Mouse (Mus musculus) lung, adult 18-20 months (tissue): ENCODE results near the gene Fbxo24.
A peak's percentile ranks its signal among the peaks of the same experiment; 100 is the strongest.
"Not testable (repeated sequence)": the region's sequence is repeated elsewhere in the genome, so short reads cannot be mapped to it uniquely, and the experiment has no call there.

Source experiments
- DNase-seq, 2 experiments: peaks; one replicate each; pipeline ENCODE4 v3.0.0; 2022; ENCODE audit warnings: mixed read lengths in 2 of 2

The Fbxo24 gene

DNA sequence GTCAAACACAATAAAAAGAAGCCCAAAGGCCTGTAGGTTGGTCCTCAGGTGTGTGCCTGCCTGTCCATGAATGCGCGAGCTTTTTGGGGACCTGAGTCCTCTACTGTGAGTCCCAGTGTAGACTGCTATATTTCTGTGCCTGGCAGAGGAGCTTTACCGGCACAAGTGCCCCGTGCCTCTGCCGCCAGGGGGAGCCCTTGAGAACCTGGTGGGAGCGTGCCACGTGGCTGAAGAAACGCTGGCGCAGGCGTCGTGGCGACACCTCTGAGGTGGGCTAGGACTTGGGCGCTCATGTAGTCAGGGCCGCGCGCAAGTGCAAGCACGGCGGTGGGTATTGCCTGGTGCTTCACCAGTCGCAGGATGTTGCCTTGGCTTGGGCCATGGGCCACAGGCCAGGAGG, 12.3 kb upstream of the Fbxo24 start, which contains the start of gene Sap25:
Sap25 (plus strand) TSS at position 281 of the 400 bp plus-strand sequence.
- DNase-seq = peak in 1 of 2 experiments; percentile 29

DNA sequence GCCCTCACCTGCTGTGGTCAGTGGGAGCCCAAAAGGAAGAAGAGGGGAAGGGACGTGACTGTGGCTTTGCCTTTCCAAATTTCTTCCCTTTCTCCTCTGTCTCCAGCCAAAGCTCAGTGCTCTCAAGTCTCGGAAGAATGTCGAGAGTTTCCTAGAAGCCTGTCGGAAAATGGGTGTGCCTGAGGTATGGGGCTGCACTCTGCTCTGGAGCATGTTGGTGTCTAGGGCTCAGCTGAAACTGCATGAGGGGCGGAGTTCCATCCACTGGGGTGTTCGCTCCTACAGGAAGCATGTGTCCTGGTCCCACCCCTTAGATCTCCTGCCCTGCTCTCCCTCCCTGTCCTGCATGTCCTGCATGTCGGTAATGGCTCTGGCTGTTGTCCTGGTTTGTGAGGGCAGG, 10.7 kb upstream of the Fbxo24 start:
- DNase-seq = peak; percentile 41 to 59

DNA sequence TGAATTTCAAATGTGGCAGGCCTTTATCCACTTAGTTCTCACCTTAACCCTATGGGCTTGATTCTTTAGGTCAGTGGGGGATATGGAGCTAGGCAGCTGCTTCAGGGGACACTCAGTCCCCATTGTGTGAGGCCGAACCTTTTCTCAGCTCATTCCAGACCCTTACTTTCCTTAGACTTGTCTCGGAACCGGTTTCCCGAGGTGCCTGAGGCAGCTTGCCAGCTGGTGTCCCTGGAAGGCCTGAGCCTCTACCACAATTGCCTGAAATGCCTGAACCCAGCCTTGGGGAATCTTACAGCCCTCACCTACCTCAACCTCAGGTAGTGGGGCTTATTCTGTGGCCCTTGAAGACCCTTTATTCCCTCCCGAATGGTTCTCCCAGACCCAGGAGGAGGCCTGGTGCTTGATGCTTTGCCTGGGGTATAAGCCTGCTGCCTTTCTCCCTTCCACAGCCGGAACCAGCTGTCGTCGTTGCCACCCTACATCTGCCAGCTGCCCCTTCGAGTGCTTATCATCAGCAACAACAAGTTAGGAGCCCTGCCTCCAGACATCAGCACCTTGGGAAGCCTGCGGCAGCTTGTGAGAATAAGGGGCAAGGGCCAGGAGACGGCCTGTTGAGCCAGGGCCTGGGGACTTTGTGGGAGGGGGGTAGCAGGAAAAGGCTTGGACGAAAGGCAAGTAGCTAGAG, 4.7 kb upstream of the Fbxo24 start:
- peak; percentile 80 to 89 for DNase-seq

DNA sequence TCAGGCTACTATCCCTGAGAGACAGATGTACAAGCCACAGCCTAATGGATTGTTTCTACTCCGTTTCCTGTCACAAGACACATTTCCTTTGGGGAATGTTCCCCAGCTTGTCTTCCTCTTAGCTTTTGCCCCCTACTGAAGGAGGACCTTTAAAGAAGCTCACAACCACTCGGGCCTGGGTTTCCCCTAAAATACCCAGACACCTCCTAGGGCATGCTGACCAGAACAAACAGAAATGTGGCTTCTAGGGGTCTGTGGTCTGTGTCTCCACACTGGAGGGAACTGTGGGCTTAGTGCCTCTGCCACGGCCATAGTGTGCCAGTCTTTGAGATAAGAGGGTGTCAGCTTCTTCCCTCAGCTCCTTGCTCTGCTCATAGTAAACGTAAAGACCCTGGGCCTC, 2.8 kb upstream of the Fbxo24 start:
- no peak for DNase-seq

DNA sequence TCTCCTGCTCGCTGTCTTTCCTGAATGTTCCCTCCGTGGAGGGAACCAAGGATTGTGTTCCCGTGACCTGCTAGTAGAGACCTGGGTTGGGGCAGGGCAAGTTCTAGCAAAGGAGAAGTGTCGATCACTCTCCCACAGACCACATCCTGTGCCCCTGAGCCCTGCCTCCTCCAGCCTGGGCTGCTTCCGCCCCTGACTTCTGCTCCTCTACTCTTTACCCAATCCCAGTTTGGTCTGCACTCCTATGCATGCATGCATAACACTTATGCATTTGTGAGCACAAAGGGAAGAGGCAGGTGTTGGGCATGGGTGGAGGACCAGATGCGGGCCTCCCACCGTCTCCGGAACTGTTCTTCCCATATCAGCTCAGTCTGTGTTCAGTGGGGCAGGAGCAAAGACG, 2.4 kb upstream of the Fbxo24 start:
- DNase-seq = peak; percentile 67 to 76

DNA sequence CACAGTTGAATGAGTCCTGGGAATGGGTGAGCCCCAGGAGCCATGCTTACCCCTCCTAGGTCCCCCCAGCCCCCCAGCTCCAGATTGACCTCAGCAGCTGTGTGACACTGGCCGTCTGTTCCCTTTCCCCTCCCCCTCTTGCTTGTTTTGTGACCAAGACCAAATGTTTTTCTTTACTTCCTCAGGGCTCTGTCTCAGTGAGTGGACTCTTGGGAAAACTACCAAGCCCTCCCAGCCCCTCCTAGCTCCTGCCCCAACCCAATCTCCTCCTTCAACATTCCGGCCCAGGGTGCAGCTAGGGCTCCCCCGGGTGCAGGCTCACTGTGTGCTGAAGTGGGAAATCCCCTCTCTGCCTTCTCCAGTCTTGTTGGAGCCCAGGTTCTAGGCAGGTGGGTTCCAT, 1.8 kb upstream of the Fbxo24 start:
- DNase-seq = peak; percentile 67 to 73

DNA sequence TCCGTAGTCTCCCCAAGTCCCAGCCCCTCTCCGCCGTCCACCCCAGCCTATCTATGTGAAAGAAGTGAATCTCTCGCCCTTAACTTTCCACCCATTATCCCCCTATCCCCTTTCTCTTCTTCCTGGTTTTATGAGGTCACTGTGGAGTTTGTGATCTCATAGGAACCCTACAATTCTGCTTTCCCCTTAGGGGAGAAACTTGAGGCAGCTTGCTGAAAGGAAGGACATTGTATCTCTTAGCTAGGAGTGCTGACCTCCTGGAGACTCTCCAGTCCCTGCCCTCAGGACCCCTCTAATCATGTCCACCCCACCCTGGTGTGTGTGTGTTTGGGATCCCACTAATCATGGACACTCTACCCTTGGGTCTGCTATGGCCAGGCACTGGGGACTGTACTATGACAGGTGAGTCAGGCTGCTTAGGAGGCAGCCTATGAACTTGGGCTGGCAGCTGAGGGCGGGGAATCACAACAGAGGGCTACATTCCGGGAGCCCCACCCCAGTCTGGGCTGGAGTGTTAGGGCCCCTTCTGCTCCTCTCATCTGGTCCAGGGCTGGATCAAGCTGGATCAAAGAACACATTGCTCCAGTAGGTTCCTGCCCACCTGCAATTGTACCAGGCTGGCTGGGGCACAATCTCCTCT, 1.2 kb upstream of the Fbxo24 start:
- peak; percentile 72 to 83 for DNase-seq

- peak; percentile 79 to 81 for DNase-seq
Observed at GRCm38 (mm10) chr5:137629306-137629721, 512 bp upstream of the Fbxo24 start.

- peak; percentile 59 for DNase-seq
Observed at GRCm38 (mm10) chr5:137627991-137628390, 811 bp downstream of the Fbxo24 start.

DNA sequence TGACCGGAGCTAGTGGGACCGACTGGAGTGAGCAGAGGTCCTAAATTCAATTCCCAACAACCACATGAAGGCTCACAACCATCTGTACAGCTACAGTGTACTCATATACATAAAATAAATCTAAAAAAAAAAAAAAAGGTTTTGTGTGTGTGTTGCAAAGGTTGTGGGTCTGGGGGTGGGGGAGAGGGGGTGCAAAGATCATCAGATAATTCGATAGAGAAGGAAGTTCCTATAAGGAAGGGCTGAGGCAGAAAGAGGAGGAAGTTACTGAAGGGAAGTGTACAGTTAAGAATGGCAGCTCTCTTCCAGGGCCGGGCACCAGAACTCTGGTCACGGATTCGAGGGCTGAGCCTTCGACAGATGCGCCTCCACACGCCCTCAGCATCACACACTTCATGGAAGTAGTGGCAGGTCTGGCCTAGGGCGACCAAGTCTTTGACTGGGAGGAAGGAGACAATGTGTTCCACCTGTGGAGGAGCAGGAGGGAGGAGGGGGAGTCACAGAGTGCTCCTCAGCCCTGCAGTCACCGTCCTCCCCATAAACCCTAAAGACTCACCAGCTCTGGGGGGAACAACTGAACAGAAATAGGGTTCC, 4.8 kb downstream of the Fbxo24 start:
- no peak for DNase-seq

GRCm38 (mm10) chr5:137615347-137615746, 13.5 kb downstream of the Fbxo24 start:
- no peak for DNase-seq

DNA sequence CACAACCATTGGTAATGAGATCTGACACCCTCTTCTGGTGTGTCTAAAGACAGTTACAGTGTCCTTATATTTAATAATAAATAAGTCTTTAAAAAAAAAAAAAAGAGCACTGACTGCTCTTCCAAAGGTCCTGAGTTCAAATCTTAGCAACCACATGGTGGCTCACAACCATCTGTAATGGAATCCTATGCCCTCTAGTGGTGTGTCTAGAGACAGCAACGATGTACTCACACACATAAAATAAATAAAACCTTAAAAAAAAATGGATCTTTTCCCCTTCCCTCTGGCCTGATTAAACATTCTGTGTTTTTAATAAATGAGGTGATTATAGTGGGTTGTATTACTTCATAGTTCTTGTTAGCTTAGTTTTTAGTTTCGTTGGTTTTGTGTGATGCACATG, 13.9 kb downstream of the Fbxo24 start:
- not testable (repeated sequence) for DNase-seq

DNA sequence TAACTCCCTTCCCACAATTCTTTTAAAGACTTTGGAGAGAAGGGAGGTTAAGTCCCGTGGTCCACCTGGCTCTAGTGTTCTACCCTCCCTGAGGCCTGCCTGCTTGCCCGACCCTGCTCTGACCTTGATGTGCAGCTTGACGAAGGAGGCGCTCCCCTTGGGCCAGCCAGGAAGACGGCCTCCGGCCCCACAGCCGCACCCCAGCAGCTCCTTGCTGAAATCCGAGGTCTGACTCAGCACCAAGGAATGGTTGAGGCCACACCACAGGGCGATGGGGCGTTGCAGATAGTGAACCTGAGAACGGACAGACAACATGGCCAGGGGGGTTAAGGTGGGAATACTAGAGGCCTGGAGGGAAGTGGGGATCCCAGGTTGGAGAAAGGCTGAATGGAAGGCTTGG, 15.3 kb downstream of the Fbxo24 start, which contains the start of gene Pcolce:
Pcolce (minus strand) TSS at position 235 of the 400 bp plus-strand sequence.
- peak; percentile 70 to 81 for DNase-seq

GRCm38 (mm10) chr5:137613076-137613475, 15.7 kb downstream of the Fbxo24 start:
- DNase-seq = no peak

DNA sequence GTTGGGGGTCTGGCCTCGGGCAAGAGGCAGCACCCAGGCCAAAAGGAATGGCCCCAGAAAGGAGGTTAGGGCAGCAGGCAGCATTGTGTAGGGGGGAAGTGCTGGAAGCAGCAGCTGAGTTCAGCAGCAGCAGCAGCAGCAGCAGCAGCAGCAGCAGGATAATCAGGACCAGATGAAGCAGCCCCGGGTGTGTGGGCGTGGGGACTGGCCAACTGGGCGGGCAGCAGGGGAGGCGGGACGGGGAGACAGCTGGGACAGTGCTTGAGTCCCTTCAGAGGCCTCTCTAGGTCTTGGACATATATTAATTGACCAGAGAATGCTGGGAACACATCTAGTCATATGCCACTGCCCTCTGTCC, 17.6 kb downstream of the Fbxo24 start:
- peak in 1 of 2 experiments; percentile 48 for DNase-seq

GRCm38 (mm10) chr5:137610548-137611244, 18.1 kb downstream of the Fbxo24 start:
- peak; percentile 81 to 87 for DNase-seq

- no peak for DNase-seq
Observed at GRCm38 (mm10) chr5:137610056-137610455, 18.7 kb downstream of the Fbxo24 start.

GRCm38 (mm10) chr5:137609292-137609691, 19.5 kb downstream of the Fbxo24 start:
- no peak for DNase-seq

DNA sequence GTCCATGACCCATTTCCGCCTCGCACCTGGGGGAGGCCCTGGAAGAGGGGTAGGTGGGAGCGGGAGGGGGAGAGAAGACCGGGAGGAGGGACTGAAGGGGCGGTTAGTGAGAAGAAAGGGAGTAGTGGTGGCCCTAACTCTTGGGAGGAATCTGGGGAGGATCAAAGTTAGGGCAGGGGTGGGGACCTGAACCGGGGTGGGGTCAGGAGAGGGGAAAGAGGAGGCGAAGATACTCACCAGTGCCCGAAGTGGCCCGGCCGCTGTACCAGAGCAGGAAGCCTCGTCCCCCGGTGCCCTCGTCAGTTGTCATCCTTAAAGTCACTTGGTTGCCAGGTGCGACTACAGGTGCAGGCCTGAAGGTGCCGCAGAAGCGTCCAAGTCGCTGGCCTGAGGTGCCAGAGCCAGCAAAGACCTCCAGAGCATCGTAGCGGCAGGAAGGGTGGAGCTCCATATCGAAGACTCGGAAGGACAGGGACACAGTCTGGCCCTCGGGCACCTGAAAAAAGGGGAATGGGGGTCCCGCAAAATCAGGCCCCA, 20.1 kb downstream of the Fbxo24 start:
- peak in 1 of 2 experiments; percentile 45 for DNase-seq

DNA sequence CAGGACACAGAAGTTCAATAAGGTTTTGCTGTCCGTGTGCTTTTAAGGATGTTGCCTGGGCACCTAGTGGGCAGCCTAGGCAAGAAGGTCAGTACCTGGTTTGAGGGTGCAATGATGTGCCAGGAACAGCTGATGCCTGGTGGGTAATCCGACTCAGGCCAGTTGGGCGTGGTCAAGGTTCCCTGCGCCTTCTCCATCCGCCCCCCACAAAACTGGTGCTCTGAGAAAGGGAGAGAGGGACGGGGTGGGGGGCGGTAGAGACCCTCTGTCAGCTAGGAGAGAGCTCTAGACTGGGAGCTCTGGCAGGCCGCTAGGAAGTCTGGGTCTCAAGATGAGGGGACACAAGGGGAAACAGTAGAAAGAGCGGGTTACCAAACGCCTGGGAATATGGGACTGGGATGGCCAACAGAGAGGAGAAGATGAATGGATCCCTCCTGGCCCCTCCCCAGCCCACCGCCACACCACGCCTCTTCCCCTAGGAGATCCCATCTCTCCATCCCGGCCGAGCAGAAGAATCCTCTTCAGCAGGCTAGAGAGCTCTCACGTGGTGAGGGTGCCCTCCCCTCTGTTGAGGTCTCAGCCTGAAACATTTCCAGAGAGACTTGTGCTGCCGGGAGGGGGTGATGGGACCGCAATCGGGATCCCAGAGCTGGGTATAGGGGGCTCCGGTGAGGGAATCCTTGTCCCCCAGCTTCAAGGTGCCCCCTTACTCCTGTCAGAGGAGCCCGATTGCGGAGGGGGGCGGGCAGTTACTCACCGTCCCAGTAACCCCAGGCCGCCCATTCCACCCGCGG, 20.7 kb downstream of the Fbxo24 start:
- no peak for DNase-seq

GRCm38 (mm10) chr5:137601365-137601729, 27.5 kb downstream of the Fbxo24 start:
- peak in 1 of 2 experiments; percentile 28 for DNase-seq
